Mouse (Mus musculus): ENCODE measurements around the gene Mdga2. TPM values are rescaled to one million over a fixed set of nuclear protein-coding genes. Genes with fewer than 3 reads are reported as not detected.

Gene Mdga2
- polyA plus RNA-seq, 1 experiment from 2014 or later, result 9.0 TPM

DNA sequence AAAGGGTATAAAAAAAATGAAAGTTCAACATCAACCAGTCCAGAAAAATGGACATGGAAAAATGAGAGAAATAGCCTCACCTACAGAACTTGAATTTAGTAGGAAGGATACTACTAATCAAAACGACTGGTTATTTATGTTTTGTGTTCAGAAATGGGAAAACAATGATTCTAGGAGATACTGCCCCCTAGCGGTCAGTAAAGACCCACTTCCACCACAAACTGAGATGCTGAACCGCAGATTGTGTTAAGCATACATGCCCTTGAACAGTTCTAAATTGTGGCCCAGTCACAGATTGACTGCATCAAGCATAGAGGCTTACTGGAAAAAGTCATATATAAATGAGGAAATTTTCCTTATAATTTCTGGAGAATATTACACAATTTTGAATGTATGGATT lies 369.2 kb downstream of the Mdga2 start:
- WGBS, result 25% methylated on average over 3 of the region's 3 CpGs
- no peaks in the 10 kb centered on the region for H3K36me3 ChIP-seq
- H3K4me3 ChIP-seq, result no peak overlapping the region
- no peak overlapping the region for H3K9ac ChIP-seq
- H3K27me3 ChIP-seq (replicated peaks), result no peaks in the 10 kb centered on the region
- H3K4me2 ChIP-seq (replicated peaks), result no peak overlapping the region
- no peaks in the 10 kb centered on the region for H3K4me1 ChIP-seq
- no peak overlapping the region for H3K27ac ChIP-seq
- H3K9me3 ChIP-seq, result no peaks in the 10 kb centered on the region
- ATAC-seq (ENCODE audit: low FRiP score, low read depth), result no peak

DNA sequence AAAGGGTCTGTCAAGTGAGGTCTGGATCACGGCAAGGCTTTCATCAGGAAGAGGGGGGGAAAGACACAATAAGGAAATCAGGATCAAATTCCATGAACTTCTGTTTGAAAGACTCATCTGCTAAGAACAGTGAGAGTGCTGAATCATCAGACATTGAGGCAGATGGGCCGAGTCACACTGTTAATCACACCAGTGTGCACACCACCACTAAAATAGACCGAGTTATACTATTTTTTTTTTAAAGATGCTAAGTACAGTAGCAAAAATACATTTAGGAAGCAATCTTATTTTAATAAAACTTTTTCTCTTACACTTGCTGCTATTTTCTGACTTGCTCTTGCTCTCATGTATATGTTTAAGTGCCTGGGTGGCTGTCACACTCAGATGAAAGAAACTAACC lies 382.0 kb downstream of the Mdga2 start:
- Histone ChIP-seq H3K4me2 (replicated peaks) (no peak overlapping the region), H3K9me3 (no peaks in the 10 kb centered on the region), H3K36me3 (no peaks in the 10 kb centered on the region), H3K4me3 (no peak overlapping the region), H3K4me1 (no peaks in the 10 kb centered on the region), H3K27me3 (replicated peaks) (no peaks in the 10 kb centered on the region), H3K9ac (no peak overlapping the region), H3K27ac (no peak overlapping the region)
- 63% methylated on average over 3 of the region's 3 CpGs for WGBS
- no peak for ATAC-seq (ENCODE audit: low FRiP score, low read depth)

DNA sequence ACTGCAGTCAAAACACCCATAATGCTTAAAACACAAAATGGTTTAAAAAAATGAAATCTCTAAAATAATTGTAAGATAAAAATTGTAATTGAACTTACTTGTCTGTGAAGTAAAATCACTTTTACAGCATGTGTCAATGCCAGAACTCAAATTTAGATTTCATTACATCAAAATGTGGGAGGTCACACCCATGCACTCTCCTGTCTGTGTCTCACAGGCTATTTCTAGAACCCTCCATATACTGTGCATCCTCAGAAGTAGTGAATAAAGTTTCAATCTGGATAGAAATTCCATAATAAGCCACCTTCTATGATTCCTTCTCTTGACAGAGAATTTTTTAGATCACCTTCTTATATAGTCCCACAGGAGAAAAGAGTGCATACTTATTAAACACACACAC lies 466.7 kb downstream of the Mdga2 start:
- ATAC-seq (ENCODE audit: low FRiP score, low read depth), result no peak
- no peaks in the 10 kb centered on the region for H3K27me3 ChIP-seq (replicated peaks)
- H3K36me3 ChIP-seq, result no peaks in the 10 kb centered on the region
- H3K4me1 ChIP-seq, result no peaks in the 10 kb centered on the region
- no peak overlapping the region for H3K4me3 ChIP-seq
- H3K4me2 ChIP-seq (replicated peaks), result no peak overlapping the region
- H3K9me3 ChIP-seq, result no peaks in the 10 kb centered on the region
- H3K9ac ChIP-seq, result no peak overlapping the region
- H3K27ac ChIP-seq, result no peak overlapping the region

- Histone ChIP-seq H3K9me3 (no peaks in the 10 kb centered on the region), H3K4me2 (replicated peaks) (no peak overlapping the region), H3K4me1 (no peaks in the 10 kb centered on the region), H3K4me3 (no peak overlapping the region), H3K27me3 (replicated peaks) (no peaks in the 10 kb centered on the region), H3K27ac (no peak overlapping the region), H3K36me3 (no peaks in the 10 kb centered on the region), H3K9ac (no peak overlapping the region)
- no peak for ATAC-seq (ENCODE audit: low FRiP score, low read depth)
- 69% methylated on average over 3 of the region's 3 CpGs for WGBS
Observed at GRCm38 (mm10) chr12:66734536-66734935, 487.8 kb downstream of the Mdga2 start.

- H3K9me3 ChIP-seq, result no peaks in the 10 kb centered on the region
- no peaks in the 10 kb centered on the region for H3K27me3 ChIP-seq (replicated peaks)
- H3K4me1 ChIP-seq, result no peaks in the 10 kb centered on the region
- H3K27ac ChIP-seq, result no peak overlapping the region
- H3K36me3 ChIP-seq, result no peaks in the 10 kb centered on the region
- 29% methylated on average over 2 of the region's 2 CpGs for WGBS
- H3K4me3 ChIP-seq, result no peak overlapping the region
- H3K4me2 ChIP-seq (replicated peaks), result no peak overlapping the region
- peak; percentile 50; the same call in 1 of the 2 replicates for ATAC-seq (ENCODE audit: low FRiP score, low read depth)
- H3K9ac ChIP-seq, result no peak overlapping the region
Observed at GRCm38 (mm10) chr12:66724474-66724873, 497.9 kb downstream of the Mdga2 start.

- Histone ChIP-seq H3K27me3 (replicated peaks) (no peaks in the 10 kb centered on the region), H3K27ac (no peak overlapping the region), H3K9ac (no peak overlapping the region), H3K9me3 (no peaks in the 10 kb centered on the region), H3K36me3 (no peaks in the 10 kb centered on the region), H3K4me1 (no peaks in the 10 kb centered on the region), H3K4me3 (no peak overlapping the region), H3K4me2 (replicated peaks) (no peak overlapping the region)
- ATAC-seq (ENCODE audit: low FRiP score, low read depth), result no peak
- 85% methylated on average over 10 of the region's 10 CpGs for WGBS
Observed at GRCm38 (mm10) chr12:66708334-66708733, 514.0 kb downstream of the Mdga2 start.

GRCm38 (mm10) chr12:66707431-66707830 lies 514.9 kb downstream of the Mdga2 start:
- Histone ChIP-seq H3K4me1 (no peaks in the 10 kb centered on the region), H3K27me3 (replicated peaks) (no peaks in the 10 kb centered on the region), H3K36me3 (no peaks in the 10 kb centered on the region), H3K4me2 (replicated peaks) (no peak overlapping the region), H3K9me3 (no peaks in the 10 kb centered on the region), H3K4me3 (no peak overlapping the region), H3K27ac (no peak overlapping the region), H3K9ac (no peak overlapping the region)
- 33% methylated on average over 2 of the region's 2 CpGs for WGBS
- no peak for ATAC-seq (ENCODE audit: low FRiP score, low read depth)

GRCm38 (mm10) chr12:66705015-66705414 lies 517.3 kb downstream of the Mdga2 start:
- H3K4me3 ChIP-seq, result no peak overlapping the region
- no peak for ATAC-seq (ENCODE audit: low FRiP score, low read depth)
- H3K36me3 ChIP-seq, result no peaks in the 10 kb centered on the region
- no peak overlapping the region for H3K9ac ChIP-seq
- no peaks in the 10 kb centered on the region for H3K9me3 ChIP-seq
- H3K27me3 ChIP-seq (replicated peaks), result no peaks in the 10 kb centered on the region
- no peak overlapping the region for H3K4me2 ChIP-seq (replicated peaks)
- no peaks in the 10 kb centered on the region for H3K4me1 ChIP-seq
- H3K27ac ChIP-seq, result no peak overlapping the region

GRCm38 (mm10) chr12:66702781-66703180 lies 519.6 kb downstream of the Mdga2 start:
- Histone ChIP-seq H3K27me3 (replicated peaks) (no peaks in the 10 kb centered on the region), H3K9ac (no peak overlapping the region), H3K4me1 (no peaks in the 10 kb centered on the region), H3K36me3 (no peaks in the 10 kb centered on the region), H3K4me2 (replicated peaks) (no peak overlapping the region), H3K4me3 (no peak overlapping the region), H3K27ac (no peak overlapping the region), H3K9me3 (no peaks in the 10 kb centered on the region)
- WGBS, result 95% methylated on average over 3 of the region's 3 CpGs
- no peak for ATAC-seq (ENCODE audit: low FRiP score, low read depth)

- no peak overlapping the region for H3K4me2 ChIP-seq (replicated peaks)
- H3K27me3 ChIP-seq (replicated peaks), result no peaks in the 10 kb centered on the region
- 75% methylated on average over 3 of the region's 3 CpGs for WGBS
- H3K9me3 ChIP-seq, result no peaks in the 10 kb centered on the region
- no peak overlapping the region for H3K27ac ChIP-seq
- no peak overlapping the region for H3K9ac ChIP-seq
- H3K36me3 ChIP-seq, result no peaks in the 10 kb centered on the region
- H3K4me3 ChIP-seq, result no peak overlapping the region
- H3K4me1 ChIP-seq, result no peaks in the 10 kb centered on the region
- ATAC-seq (ENCODE audit: low FRiP score, low read depth), result no peak
Observed at GRCm38 (mm10) chr12:66679558-66679957, 542.8 kb downstream of the Mdga2 start.

DNA sequence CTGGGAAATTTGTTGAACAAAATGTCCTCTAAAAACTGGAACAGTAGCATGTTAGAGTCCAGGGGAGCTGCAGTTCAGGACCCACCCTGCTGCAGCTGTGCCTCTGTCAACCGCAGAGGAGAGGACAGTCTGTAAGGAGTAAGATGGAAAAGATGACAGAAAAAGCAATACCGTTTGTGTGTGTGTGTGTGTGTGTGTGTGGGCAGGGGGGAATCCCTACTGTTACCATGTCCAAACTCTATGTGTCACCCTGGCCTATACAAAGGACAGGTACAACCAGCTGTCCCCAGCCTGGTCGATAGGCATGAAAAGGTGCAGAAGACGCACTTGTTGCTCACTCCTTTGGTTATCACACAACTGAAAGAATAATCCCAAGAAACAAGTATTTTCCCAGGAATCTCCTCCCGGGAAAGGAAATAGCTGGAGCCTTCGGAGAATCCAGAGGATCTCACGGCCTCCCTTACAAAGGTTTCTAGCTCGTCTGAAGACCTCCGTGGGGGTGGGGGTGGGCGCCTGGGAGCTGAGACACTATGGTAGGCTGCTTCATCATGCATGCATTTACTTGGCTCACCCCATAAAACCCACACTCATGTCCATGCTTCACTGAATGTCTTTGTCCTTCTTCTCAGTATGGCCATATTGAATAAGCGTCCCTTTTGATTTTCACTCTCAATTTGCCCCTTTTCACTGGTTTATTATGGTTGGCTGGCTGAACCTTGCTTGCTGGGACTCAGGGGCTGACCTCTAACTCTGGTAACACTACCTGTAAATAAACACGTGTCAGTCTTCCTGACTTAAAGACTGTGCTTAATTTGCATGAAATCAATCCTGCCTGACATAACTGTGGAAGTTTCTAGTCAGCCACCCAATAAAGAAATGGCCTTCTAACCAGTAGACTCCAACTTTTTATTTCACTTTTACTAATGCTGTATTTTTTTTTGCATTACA lies 573.5 kb downstream of the Mdga2 start:
- H3K4me1 ChIP-seq, result no peaks in the 10 kb centered on the region
- 42% methylated on average over 12 of the region's 12 CpGs for WGBS
- no peaks in the 10 kb centered on the region for H3K36me3 ChIP-seq
- no peaks in the 10 kb centered on the region for H3K27me3 ChIP-seq (replicated peaks)
- no peaks in the 10 kb centered on the region for H3K9me3 ChIP-seq
- peak; percentile 70; the same call in 1 of the 2 replicates for ATAC-seq (ENCODE audit: low FRiP score, low read depth)
- no peak overlapping the region; the same call in 1 of the 2 replicates for H3K4me2 ChIP-seq (replicated peaks)
- no peak overlapping the region for H3K9ac ChIP-seq
- no peak overlapping the region for H3K4me3 ChIP-seq
- no peak overlapping the region for H3K27ac ChIP-seq

GRCm38 (mm10) chr12:66640408-66640807 lies 581.9 kb downstream of the Mdga2 start:
- no peak overlapping the region for H3K9ac ChIP-seq
- H3K4me3 ChIP-seq, result no peak overlapping the region
- no peaks in the 10 kb centered on the region for H3K36me3 ChIP-seq
- no peak overlapping the region for H3K27ac ChIP-seq
- H3K4me2 ChIP-seq (replicated peaks), result no peak overlapping the region
- H3K9me3 ChIP-seq, result no peaks in the 10 kb centered on the region
- no peak for ATAC-seq (ENCODE audit: low FRiP score, low read depth)
- WGBS, result 71% methylated on average over 1 of the region's 1 CpGs
- H3K4me1 ChIP-seq, result no peaks in the 10 kb centered on the region
- H3K27me3 ChIP-seq (replicated peaks), result no peaks in the 10 kb centered on the region

- Histone ChIP-seq H3K4me2 (replicated peaks) (no peak overlapping the region), H3K36me3 (no peaks in the 10 kb centered on the region), H3K27ac (no peak overlapping the region), H3K9me3 (no peaks in the 10 kb centered on the region), H3K27me3 (replicated peaks) (no peaks in the 10 kb centered on the region), H3K4me3 (no peak overlapping the region), H3K4me1 (no peaks in the 10 kb centered on the region), H3K9ac (no peak overlapping the region)
- WGBS, result 89% methylated on average over 3 of the region's 3 CpGs
- no peak for ATAC-seq (ENCODE audit: low FRiP score, low read depth)
Observed at GRCm38 (mm10) chr12:66619944-66620343, 602.4 kb downstream of the Mdga2 start.

Measured in neural tube, embryonic 12.5 days (tissue).